Mouse (Mus musculus) ES-E14 (cell line): ENCODE measurements around the gene Dennd4c. TPM values are rescaled to one million over a fixed set of nuclear protein-coding genes. Genes with fewer than 3 reads are reported as not detected.

Experiments used
- DNase-seq: peaks from one replicate; pipeline ENCODE4 v3.0.0-alpha.2; 2013; ENCODE audit warnings: low read depth, low spot score
- H3K27ac ChIP-seq: 2 replicates; pipeline ENCODE4 v1.5.1; 2012; ENCODE audit warnings: low read depth, mild to moderate bottlenecking, low read length, moderate library complexity, mixed read lengths; ENCODE audit not compliant: poor library complexity, insufficient read depth, severe bottlenecking
- H3K36me3 ChIP-seq: 2 replicates; pipeline ENCODE4 v1.6.1; 2012; ENCODE audit warnings: mild to moderate bottlenecking, low read length, moderate library complexity, mixed read lengths; ENCODE audit not compliant: control insufficient read depth, poor library complexity, insufficient read depth, severe bottlenecking
- H3K4me1 ChIP-seq, 2 experiments: fragments of 150-350 bp in 1 of 2; sonication (generic) in 1 of 2; 2 replicates each; pipeline ENCODE4 v1.6.1; 2012; ENCODE audit warnings: low read length in 2 of 2, mild to moderate bottlenecking in 1 of 2, mixed read lengths in 1 of 2; ENCODE audit not compliant: control insufficient read depth in 2 of 2, insufficient read depth in 2 of 2, poor library complexity in 1 of 2
- H3K4me3 ChIP-seq, 2 experiments: fragments of 150-350 bp in 1 of 2; sonication (generic) in 1 of 2; 2 replicates each; pipeline ENCODE4 v1.5.1; 2012; ENCODE audit warnings: low read length in 2 of 2, low read depth in 1 of 2, mild to moderate bottlenecking in 1 of 2, mixed read lengths in 1 of 2; ENCODE audit not compliant: insufficient read depth in 1 of 2, poor library complexity in 1 of 2, severe bottlenecking in 1 of 2
- H3K9ac ChIP-seq: 2 replicates; pipeline ENCODE4 v1.6.1; 2012; ENCODE audit warnings: low read depth, mild to moderate bottlenecking, low read length, mixed read lengths; ENCODE audit not compliant: poor library complexity, insufficient read depth, severe bottlenecking
- H3K9me3 ChIP-seq: fragments of 150-350 bp; sonication (generic); 2 replicates; pipeline ENCODE4 v1.6.1; 2012; ENCODE audit warnings: low read depth, mild to moderate bottlenecking, low read length; ENCODE audit not compliant: control insufficient read depth, insufficient read depth
- CHD2 ChIP-seq: IDR thresholded peaks from 2 replicates; pipeline ENCODE4 v1.6.1; 2014; ENCODE audit warnings: mild to moderate bottlenecking, low read depth, low read length, inconsistent platforms
- HCFC1 ChIP-seq: IDR thresholded peaks from 2 replicates; pipeline ENCODE4 v1.6.1; 2012; ENCODE audit warnings: low read length, inconsistent platforms, borderline replicate concordance; ENCODE audit not compliant: insufficient read depth
- MAFK ChIP-seq: IDR thresholded peaks from 2 replicates; pipeline ENCODE4 v1.6.1; 2014; ENCODE audit warnings: mild to moderate bottlenecking, low read depth, low read length, inconsistent platforms; ENCODE audit not compliant: insufficient read depth
- ZC3H11A ChIP-seq: IDR thresholded peaks from 2 replicates; pipeline ENCODE4 v1.6.1; 2012; ENCODE audit warnings: low read depth, mild to moderate bottlenecking, inconsistent platforms, low read length, borderline replicate concordance
- ZNF384 ChIP-seq: IDR thresholded peaks from 2 replicates; pipeline ENCODE4 v1.6.1; 2012; ENCODE audit warnings: low read depth, low read length, inconsistent platforms
- in situ Hi-C, 2 experiments: fragments of 600-800 bp; cut with MboI; formaldehyde crosslinking; loops; one replicate each; pipeline ENCODE4 v1.15.1; 2025; ENCODE audit warnings: low sequenced_read_pairs in 2 of 2, inconsistent platforms in 1 of 2; ENCODE audit not compliant: unreplicated experiment in 2 of 2
- total RNA-seq: library from RNA; depleted of rRNA; stranded (reverse); fragments of 300-350 nt; gene quantifications from 2 replicates; pipeline ENCODE4 v1.2.3, GENCODE M21; 2012

The Dennd4c gene
- total RNA-seq, 1 experiment = 13.0 TPM

DNA sequence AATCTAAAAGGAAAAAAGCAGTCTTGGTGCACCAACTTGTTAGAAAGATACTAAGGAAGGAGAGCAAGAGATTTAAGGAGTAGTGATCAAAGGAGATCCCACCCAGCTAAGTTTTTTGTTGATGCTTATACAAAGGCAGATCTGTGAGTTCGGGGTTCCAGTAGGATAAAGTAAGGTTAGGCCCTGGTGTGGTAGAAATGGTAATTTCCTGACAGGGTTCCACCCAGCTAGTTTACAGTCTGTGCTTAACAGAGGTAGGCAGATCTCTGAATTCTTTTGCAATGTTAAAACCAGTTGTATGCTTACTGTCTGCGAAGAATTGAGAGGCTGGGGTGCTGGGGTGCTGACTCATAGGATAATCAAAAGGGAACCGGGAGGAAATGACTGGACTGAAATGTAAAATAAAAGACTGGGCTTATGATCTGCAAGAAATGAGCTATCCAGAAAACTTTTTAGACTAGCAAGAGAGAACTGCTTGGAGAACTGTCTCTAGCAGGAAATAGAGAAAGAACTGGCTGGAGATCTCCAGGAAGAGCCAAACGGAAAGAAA lies 37.6 kb upstream of the Dennd4c start:
- no peak for TF ChIP-seq CHD2
- no peak for TF ChIP-seq MAFK
- Histone ChIP-seq H3K9me3 (no peaks in the 10 kb centered on the region), H3K9ac (no peak overlapping the region), H3K27ac (no peak overlapping the region), H3K4me1 (peaks cover 3% of the 10 kb centered on the region in 2 experiments; a peak in 2 of 4 replicates), H3K36me3 (no peaks in the 10 kb centered on the region), H3K4me3 (no peak overlapping the region; a peak in 1 of 4 replicates)
- in situ Hi-C loops = no loop called here
- no peak for DNase-seq

DNA sequence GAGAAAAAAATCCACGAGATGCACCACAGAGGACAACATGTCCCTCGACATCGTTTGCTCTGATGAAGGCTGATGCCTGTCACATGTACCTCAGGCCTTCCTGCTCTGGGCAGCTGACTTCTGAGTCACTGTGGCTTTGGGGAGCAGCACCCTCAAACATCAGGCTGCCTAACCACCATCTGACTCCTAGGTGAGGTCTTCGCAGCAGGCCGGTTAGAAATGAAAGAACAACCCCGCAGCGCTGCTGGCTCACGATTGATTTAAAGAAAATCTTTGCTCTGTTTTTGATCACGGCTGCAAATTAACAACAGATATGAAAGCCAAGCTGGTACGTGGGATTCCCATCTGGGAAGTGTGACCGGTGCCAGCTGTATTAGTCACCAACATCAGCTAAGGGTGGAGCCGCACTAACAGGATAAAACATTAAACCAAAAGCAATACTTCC lies 35.6 kb upstream of the Dennd4c start:
- Histone ChIP-seq H3K36me3 (no peaks in the 10 kb centered on the region), H3K27ac (no peak overlapping the region), H3K4me3 (no peak overlapping the region), H3K9me3 (no peaks in the 10 kb centered on the region), H3K9ac (0 out of 2 replicates have a peak overlapping the region, but pooled peaks have one; percentile 32), H3K4me1 (peaks cover 3% of the 10 kb centered on the region in 2 experiments; a peak in 2 of 4 replicates)
- in situ Hi-C loops = no loop called here
- TF ChIP-seq ZNF384 = no peak
- DNase-seq = no peak

DNA sequence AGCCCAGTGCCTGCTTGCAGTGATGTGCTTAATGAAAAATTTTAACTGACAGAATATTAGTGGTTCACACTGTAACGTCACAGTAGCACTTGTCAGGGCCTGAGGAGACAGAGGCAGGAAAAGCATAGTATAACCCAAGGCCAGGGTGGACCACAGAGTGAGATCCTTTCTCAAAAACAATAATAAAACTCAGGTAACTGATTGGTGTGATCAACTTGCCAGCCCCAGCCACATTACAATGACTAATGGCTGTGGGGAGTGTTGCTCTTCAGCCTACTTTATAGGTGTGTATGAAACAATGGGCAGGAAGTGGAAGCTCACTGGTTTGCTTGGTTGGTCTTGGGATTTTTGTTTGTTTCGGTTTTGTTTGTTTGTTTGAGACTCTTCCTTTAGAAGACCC lies 34.8 kb upstream of the Dennd4c start:
- H3K36me3 ChIP-seq = no peaks in the 10 kb centered on the region
- no peak overlapping the region for H3K4me3 ChIP-seq
- H3K9ac ChIP-seq = no peak overlapping the region
- TF ChIP-seq MAFK (no peak), ZC3H11A (no peak), ZNF384 (no peak), HCFC1 (no peak), CHD2 (no peak)
- DNase-seq = no peak
- H3K27ac ChIP-seq = no peak overlapping the region
- H3K4me1 ChIP-seq = peaks cover 3% of the 10 kb centered on the region in 2 experiments; a peak in 2 of 4 replicates
- H3K9me3 ChIP-seq = no peaks in the 10 kb centered on the region
- in situ Hi-C loops = no loop called here

DNA sequence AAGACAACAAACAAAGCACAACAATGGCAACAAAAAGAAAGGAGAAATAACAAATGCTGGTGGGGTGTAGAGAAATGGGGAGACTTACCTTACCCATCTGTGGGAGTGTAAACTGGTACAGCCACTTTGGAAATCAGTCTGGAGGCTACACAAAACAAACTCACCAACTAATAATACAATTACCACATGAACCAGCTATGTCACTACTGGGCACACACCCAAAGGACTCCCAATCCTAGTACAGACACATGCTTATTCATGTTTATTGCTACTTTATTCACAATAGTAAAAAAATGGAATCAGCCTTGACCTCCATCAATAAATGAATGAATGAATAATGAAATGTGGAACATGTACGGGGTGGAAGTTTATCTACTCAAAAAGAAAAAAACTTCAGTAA lies 33.0 kb upstream of the Dennd4c start:
- TF ChIP-seq MAFK (no peak), ZNF384 (no peak), HCFC1 (no peak), CHD2 (no peak), ZC3H11A (no peak)
- peaks cover 0 to 3% of the 10 kb centered on the region in 2 experiments; a peak in 1 of 4 replicates for H3K4me1 ChIP-seq
- H3K36me3 ChIP-seq = no peaks in the 10 kb centered on the region
- in situ Hi-C loops = no loop called here
- no peaks in the 10 kb centered on the region for H3K9me3 ChIP-seq
- H3K4me3 ChIP-seq = no peak overlapping the region
- DNase-seq = no peak
- H3K9ac ChIP-seq = no peak overlapping the region
- no peak overlapping the region for H3K27ac ChIP-seq

GRCm38 (mm10) chr4:86717176-86717575 lies 31.2 kb upstream of the Dennd4c start:
- DNase-seq = no peak
- no peaks in the 10 kb centered on the region for H3K9me3 ChIP-seq
- in situ Hi-C loops = no loop called here
- peaks cover 0 to 3% of the 10 kb centered on the region in 2 experiments; a peak in 1 of 4 replicates for H3K4me1 ChIP-seq
- TF ChIP-seq ZC3H11A = no peak
- TF ChIP-seq MAFK = no peak
- no peak for TF ChIP-seq HCFC1
- TF ChIP-seq CHD2 = no peak
- TF ChIP-seq ZNF384 = no peak
- no peak overlapping the region for H3K4me3 ChIP-seq
- no peaks in the 10 kb centered on the region for H3K36me3 ChIP-seq
- H3K27ac ChIP-seq = no peak overlapping the region
- no peak overlapping the region for H3K9ac ChIP-seq
